Comparison of ENCODE assay signal across 17 mouse cellular contexts in the genomic region with DNA sequence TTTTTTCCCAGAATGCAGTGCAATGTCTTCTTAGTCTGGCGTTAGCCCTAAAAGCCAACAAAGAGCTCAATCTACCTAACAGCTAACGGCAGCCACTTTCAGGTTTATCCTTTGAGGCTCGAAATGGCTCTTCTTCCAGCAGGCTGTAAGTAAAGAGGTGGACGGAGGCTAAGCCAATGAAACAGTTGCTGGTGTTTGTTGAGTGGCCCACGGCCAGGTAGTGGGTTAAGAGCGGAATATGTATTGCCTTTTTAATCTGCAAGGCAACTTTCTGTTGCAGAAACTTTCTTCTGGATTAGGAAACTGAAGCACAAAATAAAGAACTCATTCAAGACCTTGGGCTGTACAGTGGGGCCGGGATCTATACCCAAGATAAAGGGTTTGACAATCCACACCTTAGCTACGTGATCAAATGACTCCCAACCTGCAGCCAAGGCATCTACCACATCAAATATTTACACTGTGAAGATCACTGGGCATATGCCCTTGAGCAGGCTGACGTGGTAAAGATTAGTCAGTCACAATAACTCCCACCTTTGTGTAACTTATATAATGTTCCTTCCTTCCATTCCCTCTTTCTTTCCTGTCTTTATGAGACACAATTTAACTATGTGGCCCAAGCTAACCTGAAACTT.
A peak's percentile ranks its signal among the peaks of the same experiment; 100 is the strongest.
DNase-seq lines count a peak whose midpoint lies in the region; ATAC-seq lines count a peak whose summit lies in the region.
"Had no signal": no experiment of that assay in that cellular context is flagged by ENCODE, and none has a peak within 500 bp of the region (broad histone marks: within the 10 kb centered on the region; RNA-seq: fewer than 3 reads in every experiment).

No protein-coding gene starts in this region.

- H3K27ac ChIP-seq in liver, embryonic 16.5 days (ENCODE audit: low read length) = no peak overlapping the region
- no peak overlapping the region for H3K27ac ChIP-seq in liver, embryonic 12.5 days
- H3K27ac ChIP-seq in midbrain, embryonic 11.5 days (ENCODE audit: low read depth, low read length) = no peak overlapping the region
- H3K27ac ChIP-seq in midbrain, embryonic 15.5 days = no peak overlapping the region
- no peak overlapping the region for H3K27ac ChIP-seq in stomach, embryonic 14.5 days (ENCODE audit: low read length)
- H3K27ac ChIP-seq: embryonic facial prominence, embryonic 12.5 days; forebrain, embryonic 15.5 days; hindbrain, embryonic 15.5 days had no signal

- no peaks in the 10 kb centered on the region for H3K36me3 ChIP-seq in liver, embryonic 16.5 days (ENCODE audit: control insufficient read depth, insufficient read depth)
- H3K36me3 ChIP-seq in liver, embryonic 12.5 days = no peaks in the 10 kb centered on the region
- no peaks in the 10 kb centered on the region for H3K36me3 ChIP-seq in midbrain, embryonic 11.5 days (ENCODE audit: control insufficient read depth, insufficient read depth, low read length)
- no peaks in the 10 kb centered on the region for H3K36me3 ChIP-seq in midbrain, embryonic 15.5 days (replicated peaks)
- H3K36me3 ChIP-seq in stomach, embryonic 14.5 days (ENCODE audit: control insufficient read depth, insufficient read depth, low read length) = no peaks in the 10 kb centered on the region
- H3K36me3 ChIP-seq: embryonic facial prominence, embryonic 12.5 days; forebrain, embryonic 15.5 days; heart, embryonic 12.5 days; hindbrain, embryonic 15.5 days had no signal

- no peak overlapping the region for H3K9ac ChIP-seq in liver, embryonic 16.5 days (ENCODE audit: low read depth, low read length)
- H3K9ac ChIP-seq in liver, embryonic 12.5 days = no peak overlapping the region
- no peak overlapping the region for H3K9ac ChIP-seq in midbrain, embryonic 11.5 days (ENCODE audit: low read length)
- H3K9ac ChIP-seq in midbrain, embryonic 15.5 days = no peak overlapping the region
- no peak overlapping the region for H3K9ac ChIP-seq in stomach, embryonic 14.5 days (replicated peaks; ENCODE audit: low read depth, low read length)
- H3K9ac ChIP-seq: embryonic facial prominence, embryonic 12.5 days; forebrain, embryonic 15.5 days; heart, embryonic 12.5 days; hindbrain, embryonic 15.5 days had no signal

- peak; percentile 73 for DNase-seq in midbrain, embryonic 11.5 days (ENCODE audit: low spot score, missing footprints)
- no peak for DNase-seq in layer of hippocampus, postnatal 14 days (ENCODE audit: low spot score in 2 of 2)
- no peak for DNase-seq in thymus, adult 18-20 months
- DNase-seq: adrenal gland, postnatal 10 days; cerebellum, adult 11-12 months; cerebellum, adult 9-10 months; cerebellum, postnatal 25 days; gastrocnemius, postnatal 14 days; heart, postnatal 36 days had no signal

- H3K9me3 ChIP-seq in liver, embryonic 16.5 days (replicated peaks; ENCODE audit: control insufficient read depth, low read length) = no peaks in the 10 kb centered on the region
- H3K9me3 ChIP-seq in liver, embryonic 12.5 days (replicated peaks) = no peaks in the 10 kb centered on the region
- no peaks in the 10 kb centered on the region; the same call in 1 of the 2 replicates for H3K9me3 ChIP-seq in midbrain, embryonic 11.5 days (ENCODE audit: control insufficient read depth, low read length)
- no peaks in the 10 kb centered on the region for H3K9me3 ChIP-seq in midbrain, embryonic 15.5 days
- H3K9me3 ChIP-seq in stomach, embryonic 14.5 days (ENCODE audit: control insufficient read depth, low read depth, low read length) = no peaks in the 10 kb centered on the region
- H3K9me3 ChIP-seq: embryonic facial prominence, embryonic 12.5 days; forebrain, embryonic 15.5 days; hindbrain, embryonic 15.5 days had no signal

- 0 out of 2 replicates have a peak overlapping the region, but pooled peaks have one; percentile 3 for H3K4me2 ChIP-seq in liver, embryonic 16.5 days (ENCODE audit: low read depth, low read length)
- no peak overlapping the region for H3K4me2 ChIP-seq in liver, embryonic 12.5 days
- H3K4me2 ChIP-seq in midbrain, embryonic 11.5 days = no peak overlapping the region
- H3K4me2 ChIP-seq in midbrain, embryonic 15.5 days = no peak overlapping the region
- no peak overlapping the region for H3K4me2 ChIP-seq in stomach, embryonic 14.5 days (replicated peaks; ENCODE audit: low read depth, low read length)
- H3K4me2 ChIP-seq: embryonic facial prominence, embryonic 12.5 days; forebrain, embryonic 15.5 days; heart, embryonic 12.5 days; hindbrain, embryonic 15.5 days had no signal

- no peaks in the 10 kb centered on the region for H3K27me3 ChIP-seq in liver, embryonic 16.5 days (ENCODE audit: control insufficient read depth, insufficient read depth, low read depth, low read length)
- no peaks in the 10 kb centered on the region for H3K27me3 ChIP-seq in liver, embryonic 12.5 days (replicated peaks)
- H3K27me3 ChIP-seq in midbrain, embryonic 11.5 days (ENCODE audit: control insufficient read depth, insufficient read depth, low read length) = no peaks in the 10 kb centered on the region
- H3K27me3 ChIP-seq in midbrain, embryonic 15.5 days (replicated peaks) = no peaks in the 10 kb centered on the region
- H3K27me3 ChIP-seq in stomach, embryonic 14.5 days (ENCODE audit: control insufficient read depth, insufficient read depth, low read length) = no peaks in the 10 kb centered on the region
- H3K27me3 ChIP-seq: embryonic facial prominence, embryonic 12.5 days; forebrain, embryonic 15.5 days; heart, embryonic 12.5 days; hindbrain, embryonic 15.5 days had no signal

- ATAC-seq in liver, embryonic 16.5 days (ENCODE audit: low read depth) = peak; percentile 64; the same call in 1 of the 2 replicates
- no peak for ATAC-seq in liver, embryonic 12.5 days
- ATAC-seq in midbrain, embryonic 11.5 days (ENCODE audit: low FRiP score) = no peak
- ATAC-seq in midbrain, embryonic 15.5 days (replicated peaks) = no peak
- peak; percentile 72; the same call in 1 of the 2 replicates for ATAC-seq in stomach, embryonic 14.5 days (ENCODE audit: insufficient number of reproducible peaks, insufficient read depth, low FRiP score, low read depth)
- ATAC-seq: forebrain, embryonic 15.5 days had no signal

- H3K4me3 ChIP-seq in liver, embryonic 16.5 days (ENCODE audit: low read depth, low read length) = no peak overlapping the region
- no peak overlapping the region for H3K4me3 ChIP-seq in liver, embryonic 12.5 days
- no peak overlapping the region for H3K4me3 ChIP-seq in midbrain, embryonic 11.5 days (ENCODE audit: low read depth, low read length)
- no peak overlapping the region for H3K4me3 ChIP-seq in midbrain, embryonic 15.5 days
- H3K4me3 ChIP-seq in stomach, embryonic 14.5 days (ENCODE audit: low read depth, low read length) = no peak overlapping the region
- H3K4me3 ChIP-seq: embryonic facial prominence, embryonic 12.5 days; forebrain, embryonic 15.5 days; heart, embryonic 12.5 days; hindbrain, embryonic 15.5 days had no signal

- 56% methylated on average over 9 of the region's 9 CpGs for WGBS in liver, embryonic 16.5 days (ENCODE audit: insufficient replicate concordance)
- WGBS in liver, embryonic 12.5 days (ENCODE audit: insufficient replicate concordance) = 64% methylated on average over 9 of the region's 9 CpGs
- 93% methylated on average over 9 of the region's 9 CpGs for WGBS in midbrain, embryonic 11.5 days
- WGBS in midbrain, embryonic 15.5 days = 89% methylated on average over 9 of the region's 9 CpGs
- 76% methylated on average over 9 of the region's 9 CpGs for WGBS in stomach, embryonic 14.5 days

- no peaks in the 10 kb centered on the region for H3K4me1 ChIP-seq in liver, embryonic 16.5 days (ENCODE audit: control insufficient read depth, low read depth, low read length)
- no peaks in the 10 kb centered on the region for H3K4me1 ChIP-seq in liver, embryonic 12.5 days
- H3K4me1 ChIP-seq in midbrain, embryonic 11.5 days (ENCODE audit: control insufficient read depth, insufficient read depth, low read length) = peaks cover 5% of the 10 kb centered on the region; the same call in 1 of the 2 replicates
- H3K4me1 ChIP-seq in midbrain, embryonic 15.5 days = 0 out of 2 replicates have a peak, but pooled peaks cover 3% of the 10 kb centered on the region
- no peaks in the 10 kb centered on the region for H3K4me1 ChIP-seq in stomach, embryonic 14.5 days (ENCODE audit: control insufficient read depth, insufficient read depth, low read length)
- H3K4me1 ChIP-seq: forebrain, embryonic 15.5 days; hindbrain, embryonic 15.5 days had no signal

Comparison
In these comparisons a context has a peak if more than half of its experiments do, and no peak if none do; other contexts are left out.
1. ATAC-seq: peak in liver, embryonic 16.5 days (single experiment) and stomach, embryonic 14.5 days (single experiment); none in liver, embryonic 12.5 days (single experiment), midbrain, embryonic 11.5 days (single experiment) and midbrain, embryonic 15.5 days (single experiment).